Mouse (Mus musculus): ENCODE measurements at regions not wholly inside any gene's neighbourhood (a gene's known extent, or its start where the extent isn't known, plus 50 kb on each side); places are given as distances from the start of the nearest gene placed in this dataset.

- TF ChIP-seq EP300 (IDR thresholded peaks at IDR 0.05; ENCODE audit: low read length): no peak
- TF ChIP-seq CTCF (conservative IDR thresholded peaks at IDR 0.05 in 1 of 2, IDR thresholded peaks at IDR 0.05 in 1 of 2; ENCODE audit: low read depth in 2 of 2, low read length in 2 of 2): no peak
- no peak for TF ChIP-seq CHD2 (IDR thresholded peaks at IDR 0.05; ENCODE audit: low read length)
- TF ChIP-seq MEF2A (IDR thresholded peaks at IDR 0.05; ENCODE audit: borderline replicate concordance, low read depth, low read length): no peak
- no peak for TF ChIP-seq PAX5 (IDR thresholded peaks at IDR 0.05; ENCODE audit: low read length)
Observed at GRCm38 (mm10) chr16:39230439-39230838, 338.0 kb downstream of the Igsf11 start.
